Mouse (Mus musculus) embryonic facial prominence, embryonic 15.5 days (tissue): ENCODE measurements around the gene Apip. TPM values are rescaled to one million over a fixed set of nuclear protein-coding genes. Genes with fewer than 3 reads are reported as not detected.

Source experiments
- ATAC-seq: fragments of 200-750 bp; cut with Nextera tagmentation; 2 replicates; pipeline ENCODE4 v1.8.0; 2017; ENCODE audit warnings: low read depth, moderate TSS enrichment; ENCODE audit not compliant: insufficient number of reproducible peaks, low FRiP score, low TSS enrichment
- H3K27ac ChIP-seq: fragments of 300-500 bp; sonication (generic); replicated peaks from 2 replicates; pipeline ENCODE4 v1.5.1; 2015; ENCODE audit warnings: mild to moderate bottlenecking, inconsistent platforms
- H3K27me3 ChIP-seq: fragments of 300-500 bp; sonication (generic); 2 replicates; pipeline ENCODE4 v1.6.1; 2015; ENCODE audit warnings: inconsistent platforms
- H3K36me3 ChIP-seq: fragments of 300-500 bp; sonication (generic); 2 replicates; pipeline ENCODE4 v1.6.1; 2015; ENCODE audit warnings: mild to moderate bottlenecking, inconsistent platforms
- H3K4me1 ChIP-seq: fragments of 300-500 bp; sonication (generic); 2 replicates; pipeline ENCODE4 v1.6.1; 2015; ENCODE audit warnings: inconsistent platforms
- H3K4me2 ChIP-seq: fragments of 300-500 bp; sonication (generic); replicated peaks from 2 replicates; pipeline ENCODE4 v1.6.1; 2015; ENCODE audit warnings: mild to moderate bottlenecking, inconsistent platforms
- H3K4me3 ChIP-seq: fragments of 300-500 bp; sonication (generic); replicated peaks from 2 replicates; pipeline ENCODE4 v1.5.1; 2015; ENCODE audit warnings: mild to moderate bottlenecking, inconsistent platforms
- H3K9ac ChIP-seq: fragments of 300-500 bp; sonication (generic); 2 replicates; pipeline ENCODE4 v1.6.1; 2015; ENCODE audit warnings: inconsistent platforms
- H3K9me3 ChIP-seq: fragments of 300-500 bp; sonication (generic); replicated peaks from 2 replicates; pipeline ENCODE4 v1.6.1; 2016; ENCODE audit warnings: inconsistent platforms
- WGBS: fragments of 180-500 bp; shearing (Covaris S2); methylation state at CpG from one replicate; pipeline ENCODE4 v1.1.7; 2015; 5-methylcytosine and 5-hydroxymethylcytosine counted together
- polyA plus RNA-seq: library from polyadenylated mRNA; unstranded; fragments of >200 nt; fragmentation: Nextera tagmentation; extraction: Ambion mirVana; gene quantifications from 2 replicates; pipeline ENCODE4 v1.2.1, GENCODE M21; 2015

Apip gene
- polyA plus RNA-seq, 1 experiment from 2014 or later = 81.1 TPM

- WGBS = 74% methylated on average over 1 of the region's 1 CpGs
- no peaks in the 10 kb centered on the region for H3K27me3 ChIP-seq
- H3K4me1 ChIP-seq = peaks cover 14% of the 10 kb centered on the region
- no peak overlapping the region for H3K4me3 ChIP-seq
- H3K4me2 ChIP-seq = no peak overlapping the region
- H3K27ac ChIP-seq = no peak overlapping the region
- no peak for ATAC-seq
- no peak overlapping the region for H3K9ac ChIP-seq
- no peaks in the 10 kb centered on the region for H3K9me3 ChIP-seq
- H3K36me3 ChIP-seq = no peaks in the 10 kb centered on the region
Observed at GRCm38 (mm10) chr2:103068602-103069001, 4.9 kb upstream of the Apip start.

- H3K27ac ChIP-seq = no peak overlapping the region
- H3K27me3 ChIP-seq = no peaks in the 10 kb centered on the region
- H3K4me3 ChIP-seq = no peak overlapping the region
- H3K4me1 ChIP-seq = peaks cover 14% of the 10 kb centered on the region
- ATAC-seq = no peak
- WGBS = 86% methylated on average over 5 of the region's 5 CpGs
- H3K9me3 ChIP-seq = no peaks in the 10 kb centered on the region
- H3K36me3 ChIP-seq = no peaks in the 10 kb centered on the region
- no peak overlapping the region for H3K4me2 ChIP-seq
- no peak overlapping the region for H3K9ac ChIP-seq
Observed at GRCm38 (mm10) chr2:103069752-103070405, 3.6 kb upstream of the Apip start.

GRCm38 (mm10) chr2:103070586-103070985, 2.9 kb upstream of the Apip start:
- Histone ChIP-seq H3K27me3 (no peaks in the 10 kb centered on the region), H3K4me1 (peaks cover 14% of the 10 kb centered on the region), H3K9me3 (no peaks in the 10 kb centered on the region), H3K4me2 (no peak overlapping the region), H3K4me3 (no peak overlapping the region), H3K36me3 (no peaks in the 10 kb centered on the region), H3K9ac (no peak overlapping the region), H3K27ac (no peak overlapping the region)
- ATAC-seq = no peak
- WGBS = 84% methylated on average over 3 of the region's 3 CpGs

GRCm38 (mm10) chr2:103081117-103081516, 7.6 kb downstream of the Apip start:
- no peaks in the 10 kb centered on the region for H3K9me3 ChIP-seq
- WGBS = 72% methylated on average over 6 of the region's 6 CpGs
- H3K27me3 ChIP-seq = no peaks in the 10 kb centered on the region
- H3K27ac ChIP-seq = no peak overlapping the region
- no peak overlapping the region for H3K4me2 ChIP-seq
- no peaks in the 10 kb centered on the region for H3K4me1 ChIP-seq
- no peak overlapping the region for H3K4me3 ChIP-seq
- H3K9ac ChIP-seq = no peak overlapping the region
- H3K36me3 ChIP-seq = no peaks in the 10 kb centered on the region
- no peak for ATAC-seq

DNA sequence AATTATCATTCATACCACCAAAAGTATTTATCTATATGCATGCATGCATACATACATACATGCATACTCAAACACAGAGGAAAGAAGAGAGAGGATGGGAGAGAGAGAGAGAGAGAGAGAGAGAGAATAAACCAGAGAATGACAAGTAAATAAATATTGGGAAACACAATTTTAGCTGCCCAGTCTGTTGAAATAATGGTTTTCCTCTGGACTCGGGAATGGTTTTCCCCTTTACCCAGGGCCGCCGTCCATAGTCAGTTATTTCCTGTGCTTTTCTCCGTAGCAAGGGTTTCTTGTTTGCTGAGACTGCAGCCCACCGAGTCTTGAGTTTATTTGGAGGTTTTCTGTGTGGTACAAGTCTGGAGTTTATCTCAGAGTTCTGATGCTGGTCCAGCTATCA, 8.2 kb downstream of the Apip start:
- Histone ChIP-seq H3K9ac (no peak overlapping the region), H3K4me1 (no peaks in the 10 kb centered on the region), H3K27me3 (no peaks in the 10 kb centered on the region), H3K9me3 (no peaks in the 10 kb centered on the region), H3K4me2 (no peak overlapping the region), H3K27ac (no peak overlapping the region), H3K4me3 (no peak overlapping the region), H3K36me3 (no peaks in the 10 kb centered on the region)
- no peak for ATAC-seq
- 72% methylated on average over 5 of the region's 5 CpGs for WGBS

DNA sequence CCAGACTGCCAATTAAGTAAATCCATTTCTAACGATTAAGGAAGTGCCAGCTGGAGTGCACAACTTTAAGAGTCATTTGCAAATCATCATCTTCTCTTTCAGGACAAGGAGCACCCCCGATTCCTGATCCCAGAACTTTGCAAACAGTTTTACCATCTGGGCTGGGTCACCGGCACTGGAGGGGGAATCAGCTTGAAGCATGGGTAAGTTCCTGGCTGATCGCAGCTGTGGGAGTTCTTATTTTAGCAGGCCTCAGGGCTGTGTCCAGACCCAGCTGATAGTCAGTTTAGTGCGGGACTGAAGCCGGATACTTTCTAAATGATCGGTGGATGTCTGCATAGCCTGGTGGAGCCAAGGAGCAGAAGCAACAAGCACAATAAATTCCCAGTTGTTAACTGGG, 9.4 kb downstream of the Apip start:
- ATAC-seq = no peak; the same call in 1 of the 2 replicates
- Histone ChIP-seq H3K36me3 (no peaks in the 10 kb centered on the region), H3K4me1 (no peaks in the 10 kb centered on the region), H3K9ac (no peak overlapping the region), H3K4me2 (no peak overlapping the region), H3K27ac (no peak overlapping the region), H3K27me3 (no peaks in the 10 kb centered on the region), H3K9me3 (no peaks in the 10 kb centered on the region), H3K4me3 (no peak overlapping the region)
- 67% methylated on average over 7 of the region's 7 CpGs for WGBS

DNA sequence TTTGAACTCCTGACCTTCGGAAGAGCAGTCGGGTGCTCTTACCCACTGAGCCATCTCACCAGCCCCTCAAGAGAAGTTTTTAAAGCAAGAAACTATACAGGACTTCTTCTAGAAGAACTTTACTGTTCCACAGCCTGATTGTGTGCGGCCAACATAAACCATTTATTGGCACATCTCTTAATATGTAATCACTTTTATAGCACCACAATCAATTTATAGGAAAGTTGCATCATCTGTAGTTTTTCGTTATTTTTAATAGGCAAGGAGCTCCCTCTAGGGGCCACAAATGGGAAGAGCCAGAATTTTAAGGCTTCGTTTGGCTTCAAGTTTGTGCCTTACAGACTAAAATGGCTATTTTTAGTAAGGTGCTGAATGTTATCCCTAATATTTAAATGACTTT, 11.0 kb downstream of the Apip start:
- no peaks in the 10 kb centered on the region for H3K27me3 ChIP-seq
- H3K4me3 ChIP-seq = no peak overlapping the region
- no peak overlapping the region for H3K27ac ChIP-seq
- 54% methylated on average over 5 of the region's 5 CpGs for WGBS
- H3K9ac ChIP-seq = no peak overlapping the region
- no peak for ATAC-seq
- H3K4me1 ChIP-seq = no peaks in the 10 kb centered on the region
- H3K9me3 ChIP-seq = no peaks in the 10 kb centered on the region
- H3K4me2 ChIP-seq = no peak overlapping the region
- H3K36me3 ChIP-seq = peaks cover 11% of the 10 kb centered on the region; the same call in 1 of the 2 replicates

DNA sequence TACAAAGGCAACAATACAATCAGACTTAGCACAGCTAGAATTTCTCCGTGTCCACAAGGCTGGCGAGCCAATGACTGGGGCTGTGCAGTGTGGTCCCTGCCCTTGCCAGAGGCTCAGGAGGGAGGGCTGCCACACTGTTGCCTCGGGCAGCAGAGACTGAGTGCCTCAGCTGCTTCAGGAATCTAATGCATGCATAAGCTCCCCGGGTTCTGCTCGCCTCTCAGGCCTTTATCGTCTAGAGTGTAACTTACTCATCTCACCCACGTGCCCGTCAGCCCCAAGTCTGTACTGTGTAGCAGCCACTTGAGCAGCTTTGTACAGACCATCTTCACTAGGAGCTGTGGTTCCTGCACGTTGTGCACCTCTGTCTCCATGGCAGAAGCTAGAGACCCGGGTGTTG, 12.2 kb downstream of the Apip start:
- H3K4me2 ChIP-seq = no peak overlapping the region
- H3K9ac ChIP-seq = no peak overlapping the region
- no peaks in the 10 kb centered on the region for H3K27me3 ChIP-seq
- no peak for ATAC-seq
- no peaks in the 10 kb centered on the region for H3K4me1 ChIP-seq
- no peak overlapping the region for H3K27ac ChIP-seq
- 62% methylated on average over 10 of the region's 10 CpGs for WGBS
- peaks cover 19% of the 10 kb centered on the region for H3K36me3 ChIP-seq
- H3K9me3 ChIP-seq = no peaks in the 10 kb centered on the region
- H3K4me3 ChIP-seq = no peak overlapping the region

GRCm38 (mm10) chr2:103086432-103086831, 13.0 kb downstream of the Apip start:
- Histone ChIP-seq H3K4me1 (no peaks in the 10 kb centered on the region), H3K9me3 (no peaks in the 10 kb centered on the region), H3K4me3 (no peak overlapping the region), H3K9ac (no peak overlapping the region), H3K27ac (no peak overlapping the region), H3K27me3 (no peaks in the 10 kb centered on the region), H3K36me3 (peaks cover 19% of the 10 kb centered on the region), H3K4me2 (no peak overlapping the region)
- WGBS = 5% methylated on average over 1 of the region's 1 CpGs
- ATAC-seq = no peak

- peaks cover 31% of the 10 kb centered on the region for H3K36me3 ChIP-seq
- no peak overlapping the region for H3K9ac ChIP-seq
- no peak overlapping the region for H3K4me2 ChIP-seq
- 94% methylated on average over 4 of the region's 4 CpGs for WGBS
- no peaks in the 10 kb centered on the region for H3K4me1 ChIP-seq
- ATAC-seq = no peak
- H3K27ac ChIP-seq = no peak overlapping the region
- no peaks in the 10 kb centered on the region for H3K9me3 ChIP-seq
- no peaks in the 10 kb centered on the region for H3K27me3 ChIP-seq
- H3K4me3 ChIP-seq = no peak overlapping the region
Observed at GRCm38 (mm10) chr2:103088099-103088498, 14.6 kb downstream of the Apip start.

GRCm38 (mm10) chr2:103089521-103089920, 16.0 kb downstream of the Apip start:
- Histone ChIP-seq H3K36me3 (peaks cover 38% of the 10 kb centered on the region), H3K4me2 (no peak overlapping the region), H3K27me3 (no peaks in the 10 kb centered on the region), H3K27ac (no peak overlapping the region), H3K4me1 (no peaks in the 10 kb centered on the region), H3K4me3 (no peak overlapping the region), H3K9me3 (no peaks in the 10 kb centered on the region), H3K9ac (no peak overlapping the region)
- WGBS = 80% methylated on average over 6 of the region's 6 CpGs
- ATAC-seq = no peak

DNA sequence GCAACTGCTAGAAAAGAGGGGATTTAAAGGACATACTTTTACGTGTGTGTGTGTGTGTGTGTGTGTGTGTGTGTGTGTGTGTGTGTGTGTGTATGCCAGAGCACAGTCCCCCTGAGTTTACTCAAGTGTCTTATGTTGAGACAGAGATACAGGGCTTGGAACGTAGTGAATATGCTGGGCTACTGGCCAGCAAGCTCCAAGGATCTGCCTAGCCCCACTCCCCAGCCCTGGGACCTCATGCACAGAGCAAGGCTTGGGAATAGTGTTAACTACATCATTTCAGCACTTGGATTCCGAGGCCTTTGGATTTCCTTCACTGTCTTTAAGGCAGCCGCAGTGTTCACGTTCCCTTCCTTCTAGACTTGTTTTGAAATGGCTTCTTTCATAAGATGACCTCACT, 29.1 kb downstream of the Apip start:
- H3K4me1 ChIP-seq = no peaks in the 10 kb centered on the region
- 40% methylated on average over 5 of the region's 5 CpGs for WGBS
- no peaks in the 10 kb centered on the region for H3K27me3 ChIP-seq
- H3K4me2 ChIP-seq = no peak overlapping the region
- H3K4me3 ChIP-seq = no peak overlapping the region
- ATAC-seq = no peak
- no peaks in the 10 kb centered on the region for H3K9me3 ChIP-seq
- H3K27ac ChIP-seq = no peak overlapping the region
- no peak overlapping the region for H3K9ac ChIP-seq
- no peaks in the 10 kb centered on the region for H3K36me3 ChIP-seq
